Mouse (Mus musculus) bone marrow macrophage, adult 2 months (primary cell): ENCODE data around the gene Asb2.

Experiments used
- CTCF ChIP-seq: IDR thresholded peaks from 2 replicates; pipeline ENCODE4 v1.5.1; 2012; ENCODE audit warnings: low read depth, mild to moderate bottlenecking, low read length, moderate library complexity
- POLR2A ChIP-seq: IDR thresholded peaks from 2 replicates; pipeline ENCODE4 v1.6.1; 2012; ENCODE audit warnings: mild to moderate bottlenecking, low read depth, low read length, borderline replicate concordance

- TF ChIP-seq CTCF: peak; percentile 65
- TF ChIP-seq POLR2A: no peak
These were observed 49.1 kb downstream of the Asb2 start for GRCm38 (mm10) chr12:103306720-103307119.
